Mouse (Mus musculus) hindbrain, embryonic 10.5 days (tissue): ENCODE measurements at regions not wholly inside any gene's neighbourhood (a gene's known extent, or its start where the extent isn't known, plus 50 kb on each side); places are given as distances from the start of the nearest gene placed in this dataset.
A peak's percentile ranks its signal among the peaks of the same experiment; 100 is the strongest.

Source experiments
- DNase-seq: peaks from one replicate; pipeline ENCODE4 v3.0.0-alpha.2; 2017; ENCODE audit warnings: low spot score
- H3K27ac ChIP-seq: fragments of 300-500 bp; sonication (generic); 2 replicates; pipeline ENCODE4 v1.5.1; 2016; ENCODE audit warnings: mild to moderate bottlenecking, moderate library complexity
- H3K27me3 ChIP-seq: fragments of 300-500 bp; sonication (generic); 2 replicates; pipeline ENCODE4 v1.6.1; 2016; ENCODE audit warnings: mild to moderate bottlenecking; ENCODE audit not compliant: poor library complexity, insufficient read depth, severe bottlenecking
- H3K36me3 ChIP-seq: fragments of 300-500 bp; sonication (generic); 2 replicates; pipeline ENCODE4 v1.6.1; 2016; ENCODE audit warnings: mild to moderate bottlenecking, moderate library complexity
- H3K4me1 ChIP-seq: fragments of 300-500 bp; sonication (generic); replicated peaks from 2 replicates; pipeline ENCODE4 v1.6.1; 2016; ENCODE audit warnings: mild to moderate bottlenecking
- H3K4me3 ChIP-seq: fragments of 300-500 bp; sonication (generic); 2 replicates; pipeline ENCODE4 v1.5.1; 2016; ENCODE audit warnings: mild to moderate bottlenecking, moderate library complexity
- H3K9me3 ChIP-seq: fragments of 300-500 bp; sonication (generic); 2 replicates; pipeline ENCODE4 v1.6.1; 2016; ENCODE audit warnings: mild to moderate bottlenecking, moderate library complexity
- WGBS: fragments of 180-500 bp; shearing (Covaris S2); methylation state at CpG from one replicate; pipeline ENCODE4 v1.1.7; 2016; 5-methylcytosine and 5-hydroxymethylcytosine counted together

DNA sequence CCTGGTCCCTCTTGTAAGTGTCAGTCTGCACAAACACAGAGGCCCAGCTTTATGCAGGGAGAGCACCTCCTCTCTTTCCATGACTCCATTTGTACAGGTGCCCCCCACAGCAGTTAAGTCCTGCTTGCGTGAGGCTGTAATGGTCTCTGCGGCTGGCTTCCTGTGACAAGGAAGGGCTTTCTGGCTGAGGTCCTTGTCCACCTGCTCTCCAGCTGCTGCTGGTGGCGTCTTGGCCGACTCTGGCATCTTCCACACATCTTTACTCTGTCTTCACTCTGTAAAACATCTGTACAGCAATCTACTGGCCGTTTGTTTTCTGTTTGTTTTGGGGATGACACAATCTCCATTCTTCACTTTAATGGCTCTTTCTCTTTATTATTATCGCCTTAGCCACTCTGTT lies 60.8 kb downstream of the Rpusd4 start:
- peaks cover 82% of the 10 kb centered on the region for H3K4me1 ChIP-seq
- peaks cover 95% of the 10 kb centered on the region for H3K27me3 ChIP-seq
- WGBS = 68% methylated on average over 6 of the region's 6 CpGs
- peak overlapping the region; percentile 82 for H3K27ac ChIP-seq
- H3K4me3 ChIP-seq = no peak overlapping the region
- no peaks in the 10 kb centered on the region for H3K9me3 ChIP-seq
- no peaks in the 10 kb centered on the region for H3K36me3 ChIP-seq
- DNase-seq = no peak

- Histone ChIP-seq H3K9me3 (no peaks in the 10 kb centered on the region), H3K4me1 (peaks cover 84% of the 10 kb centered on the region), H3K36me3 (no peaks in the 10 kb centered on the region), H3K4me3 (no peak overlapping the region), H3K27ac (peak overlapping the region; percentile 82), H3K27me3 (peaks cover 95% of the 10 kb centered on the region)
- no peak for DNase-seq
- WGBS = 87% methylated on average over 2 of the region's 2 CpGs
Measured at GRCm38 (mm10) chr9:35330386-35330785, 62.7 kb downstream of the Rpusd4 start.

DNA sequence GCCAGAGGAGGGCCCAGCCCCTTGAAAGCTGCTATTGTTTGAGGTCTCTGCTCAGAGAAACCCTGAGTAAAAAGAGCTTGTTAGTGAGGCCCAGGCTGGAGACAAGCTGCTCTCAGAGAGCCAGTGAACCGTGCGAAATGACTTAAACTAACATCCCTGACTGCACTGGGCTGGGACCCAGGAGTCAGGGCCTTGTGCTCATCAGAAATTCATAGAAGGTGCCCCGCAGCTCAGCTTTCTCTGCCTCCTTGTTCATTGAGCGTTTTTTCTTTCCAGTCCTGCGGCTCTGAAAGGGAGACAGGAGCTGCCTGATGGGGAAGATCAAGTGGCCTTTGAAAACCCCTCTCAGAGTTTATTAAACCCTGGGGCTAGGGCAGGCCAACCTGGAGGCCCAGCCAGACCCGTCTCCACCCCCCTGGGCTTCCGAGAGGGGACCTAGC lies 63.6 kb downstream of the Rpusd4 start:
- 3% methylated on average over 7 of the region's 7 CpGs for WGBS
- 0 out of 2 replicates have a peak overlapping the region, but pooled peaks have one; percentile 23 for H3K4me3 ChIP-seq
- H3K4me1 ChIP-seq = peaks cover 92% of the 10 kb centered on the region
- H3K36me3 ChIP-seq = no peaks in the 10 kb centered on the region
- H3K27ac ChIP-seq = peak overlapping the region; percentile 82
- no peaks in the 10 kb centered on the region for H3K9me3 ChIP-seq
- peaks cover 95% of the 10 kb centered on the region for H3K27me3 ChIP-seq
- peak; percentile 87 for DNase-seq

GRCm38 (mm10) chr9:35332688-35333630 lies 65.3 kb downstream of the Rpusd4 start:
- DNase-seq = no peak
- Histone ChIP-seq H3K4me3 (no peak overlapping the region), H3K27ac (peak overlapping the region; percentile 82), H3K9me3 (no peaks in the 10 kb centered on the region), H3K27me3 (peaks cover 95% of the 10 kb centered on the region), H3K36me3 (no peaks in the 10 kb centered on the region), H3K4me1 (peaks cover 87% of the 10 kb centered on the region)
- 77% methylated on average over 11 of the region's 11 CpGs for WGBS

- DNase-seq = no peak
- Histone ChIP-seq H3K27me3 (peaks cover 96% of the 10 kb centered on the region), H3K9me3 (no peaks in the 10 kb centered on the region), H3K27ac (peak overlapping the region; percentile 82; the same call in 1 of the 2 replicates), H3K36me3 (no peaks in the 10 kb centered on the region), H3K4me1 (peaks cover 84% of the 10 kb centered on the region), H3K4me3 (no peak overlapping the region)
- 72% methylated on average over 8 of the region's 8 CpGs for WGBS
Measured at GRCm38 (mm10) chr9:35333631-35334005, 66.0 kb downstream of the Rpusd4 start.

GRCm38 (mm10) chr9:35334536-35334935 lies 66.9 kb downstream of the Rpusd4 start:
- H3K27me3 ChIP-seq = peaks cover 96% of the 10 kb centered on the region
- H3K36me3 ChIP-seq = no peaks in the 10 kb centered on the region
- WGBS = 58% methylated on average over 5 of the region's 5 CpGs
- peaks cover 83% of the 10 kb centered on the region for H3K4me1 ChIP-seq
- 0 out of 2 replicates have a peak overlapping the region, but pooled peaks have one; percentile 50 for H3K27ac ChIP-seq
- DNase-seq = no peak
- no peaks in the 10 kb centered on the region for H3K9me3 ChIP-seq
- no peak overlapping the region for H3K4me3 ChIP-seq

DNA sequence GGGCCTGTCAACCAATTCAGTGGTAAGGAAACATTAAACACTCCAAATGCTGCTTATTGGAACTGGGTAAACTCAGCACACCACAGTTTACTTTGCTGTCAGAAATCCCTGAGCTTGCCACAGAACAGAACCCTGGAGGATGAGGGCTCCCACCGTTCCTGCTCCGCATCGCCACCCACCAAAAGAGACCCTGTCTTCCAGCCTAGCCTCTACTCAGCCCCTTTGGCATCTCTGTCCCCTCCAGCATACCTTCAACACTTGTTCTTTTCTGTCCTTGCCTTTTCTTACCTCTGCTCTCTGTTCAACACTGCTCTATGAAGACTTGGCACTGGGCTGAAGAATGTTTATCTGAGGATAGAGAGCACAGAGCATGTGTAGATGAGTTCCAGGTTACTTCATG lies 67.5 kb downstream of the Rpusd4 start:
- no peaks in the 10 kb centered on the region for H3K36me3 ChIP-seq
- no peak for DNase-seq
- 81% methylated on average over 3 of the region's 3 CpGs for WGBS
- H3K27ac ChIP-seq = peak overlapping the region; percentile 57; the same call in 1 of the 2 replicates
- H3K9me3 ChIP-seq = no peaks in the 10 kb centered on the region
- no peak overlapping the region for H3K4me3 ChIP-seq
- peaks cover 79% of the 10 kb centered on the region for H3K4me1 ChIP-seq
- peaks cover 96% of the 10 kb centered on the region for H3K27me3 ChIP-seq

- peak; percentile 34 for DNase-seq
- Histone ChIP-seq H3K4me3 (no peak overlapping the region), H3K9me3 (no peaks in the 10 kb centered on the region), H3K27me3 (peaks cover 98% of the 10 kb centered on the region), H3K4me1 (peaks cover 79% of the 10 kb centered on the region), H3K36me3 (no peaks in the 10 kb centered on the region), H3K27ac (peak overlapping the region; percentile 57)
- 62% methylated on average over 15 of the region's 15 CpGs for WGBS
Measured at GRCm38 (mm10) chr9:35335888-35336700, 68.4 kb downstream of the Rpusd4 start.

DNA sequence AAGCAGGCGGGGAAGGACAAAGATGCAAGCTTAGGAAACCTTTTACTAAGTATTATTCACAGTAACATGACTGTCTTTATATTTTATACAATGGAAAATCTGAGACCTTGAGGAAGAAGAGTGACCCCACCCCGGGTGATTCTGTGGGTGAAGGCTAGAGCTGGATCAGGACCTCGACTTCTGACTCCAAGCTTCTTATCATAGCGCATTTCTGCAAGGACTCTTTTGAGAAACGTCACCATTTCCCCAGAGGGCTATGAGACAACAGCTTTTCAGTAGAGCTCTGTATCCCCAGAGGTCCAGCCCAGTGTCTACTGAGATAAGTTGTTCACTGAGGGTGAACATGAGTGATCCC lies 69.0 kb downstream of the Rpusd4 start:
- peaks cover 100% of the 10 kb centered on the region for H3K27me3 ChIP-seq
- no peak for DNase-seq
- H3K4me1 ChIP-seq = peaks cover 79% of the 10 kb centered on the region
- 71% methylated on average over 5 of the region's 5 CpGs for WGBS
- no peaks in the 10 kb centered on the region for H3K9me3 ChIP-seq
- no peak overlapping the region for H3K27ac ChIP-seq
- H3K4me3 ChIP-seq = no peak overlapping the region
- no peaks in the 10 kb centered on the region for H3K36me3 ChIP-seq

DNA sequence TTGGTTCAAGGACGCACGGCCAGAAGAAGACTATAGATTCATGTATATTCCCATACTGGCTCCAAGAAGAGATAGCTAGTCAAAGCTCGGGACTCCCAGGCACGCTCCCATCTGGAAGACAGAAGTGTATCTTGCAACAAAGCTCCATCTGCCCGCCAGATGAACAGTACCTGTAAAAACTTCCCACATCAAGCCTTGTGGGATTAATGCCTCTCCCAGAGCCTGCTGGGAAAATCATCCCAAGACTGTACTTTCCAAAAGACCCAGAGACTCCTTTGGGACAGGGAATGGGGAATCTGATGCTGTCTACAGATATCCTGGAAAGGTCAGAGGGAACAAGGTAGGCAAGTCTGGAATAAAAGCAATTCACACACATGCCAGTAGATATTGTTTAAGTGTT lies 71.2 kb downstream of the Rpusd4 start:
- Histone ChIP-seq H3K9me3 (no peaks in the 10 kb centered on the region), H3K27ac (0 out of 2 replicates have a peak overlapping the region, but pooled peaks have one; percentile 1), H3K36me3 (no peaks in the 10 kb centered on the region), H3K4me1 (peaks cover 74% of the 10 kb centered on the region), H3K4me3 (no peak overlapping the region), H3K27me3 (peaks cover 96% of the 10 kb centered on the region)
- no peak for DNase-seq
- WGBS = 81% methylated on average over 5 of the region's 5 CpGs

DNA sequence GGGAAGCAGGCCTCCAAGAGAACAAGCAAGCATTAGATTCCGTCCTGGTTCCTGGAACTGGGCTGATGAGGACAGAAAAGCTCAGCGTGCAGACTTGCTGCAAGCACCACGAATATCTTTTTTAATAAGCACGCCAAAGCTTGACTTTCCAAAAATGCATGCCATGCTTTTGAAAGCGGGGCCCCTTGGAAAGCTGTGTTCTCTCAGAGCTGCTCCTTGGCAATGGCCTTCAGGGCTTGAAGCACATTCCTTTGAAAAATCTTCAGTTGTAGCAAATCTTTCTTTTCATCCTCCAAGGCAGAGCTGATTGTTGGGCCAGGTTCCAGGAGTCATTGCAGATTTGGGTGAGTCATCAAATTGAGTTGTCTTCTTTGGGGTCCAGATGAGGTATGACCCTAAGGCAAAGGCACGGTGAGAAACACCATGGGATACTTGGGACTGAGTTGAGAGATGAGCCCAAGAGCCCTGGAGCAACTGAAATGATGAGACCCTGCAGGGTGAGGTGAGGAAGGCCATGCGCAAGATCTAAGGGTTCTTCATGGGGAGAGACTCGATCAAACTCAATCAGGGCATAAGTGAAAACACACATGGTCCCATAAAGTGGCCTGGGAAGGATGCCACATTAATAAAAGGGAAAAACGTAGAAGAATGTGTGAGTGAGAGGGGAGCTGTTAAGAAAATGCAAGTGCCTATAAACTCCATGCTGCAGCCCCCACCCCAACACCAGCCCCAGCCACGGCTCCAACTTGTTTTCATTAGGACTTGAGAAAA lies 72.0 kb downstream of the Rpusd4 start:
- WGBS = 85% methylated on average over 10 of the region's 10 CpGs
- peaks cover 93% of the 10 kb centered on the region for H3K27me3 ChIP-seq
- no peaks in the 10 kb centered on the region for H3K9me3 ChIP-seq
- H3K4me3 ChIP-seq = no peak overlapping the region
- 0 out of 2 replicates have a peak overlapping the region, but pooled peaks have one; percentile 1 for H3K27ac ChIP-seq
- H3K36me3 ChIP-seq = no peaks in the 10 kb centered on the region
- no peak for DNase-seq
- H3K4me1 ChIP-seq = peaks cover 70% of the 10 kb centered on the region

DNA sequence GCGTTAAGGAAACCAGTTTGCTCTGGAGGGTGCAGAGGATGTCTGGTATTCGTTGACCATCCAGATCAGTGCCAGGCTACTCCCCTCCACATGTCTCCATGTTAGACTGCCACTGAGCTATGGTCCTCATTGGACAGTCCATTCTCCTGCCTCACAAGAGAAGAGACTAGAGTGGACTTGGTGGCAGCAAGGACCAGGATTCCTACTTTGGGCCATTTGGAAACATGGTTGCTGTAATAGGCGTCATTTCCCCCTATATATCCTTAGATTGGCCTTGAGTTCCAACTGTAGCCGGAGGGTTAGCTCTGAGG lies 72.6 kb downstream of the Rpusd4 start:
- Histone ChIP-seq H3K36me3 (no peaks in the 10 kb centered on the region), H3K27me3 (peaks cover 92% of the 10 kb centered on the region), H3K27ac (no peak overlapping the region), H3K4me1 (peaks cover 64% of the 10 kb centered on the region), H3K9me3 (no peaks in the 10 kb centered on the region), H3K4me3 (no peak overlapping the region)
- 85% methylated on average over 4 of the region's 4 CpGs for WGBS
- DNase-seq = no peak
